Mouse (Mus musculus) kidney, postnatal 0 days (tissue): ENCODE measurements around the gene Olfr66. TPM values are rescaled to one million over a fixed set of nuclear protein-coding genes. Genes with fewer than 3 reads are reported as not detected.

Experiments
- ATAC-seq: fragments of 200-750 bp; cut with Nextera tagmentation; replicated peaks from 2 replicates; pipeline ENCODE4 v1.8.0; 2017; ENCODE audit warnings: low read depth, moderate number of reproducible peaks, moderate TSS enrichment, moderate library complexity; ENCODE audit not compliant: low FRiP score
- DNase-seq: peaks from one replicate; pipeline ENCODE4 v3.0.0-alpha.2; 2016; ENCODE audit warnings: low spot score
- H3K27ac ChIP-seq: fragments of 300-500 bp; sonication (generic); 2 replicates; pipeline ENCODE4 v1.5.1; 2014; ENCODE audit warnings: mild to moderate bottlenecking
- H3K27me3 ChIP-seq: fragments of 300-500 bp; sonication (generic); 2 replicates; pipeline ENCODE4 v1.6.1; 2014; ENCODE audit warnings: low read length, mixed read lengths; ENCODE audit not compliant: insufficient read depth
- H3K36me3 ChIP-seq: fragments of 300-500 bp; sonication (generic); 2 replicates; pipeline ENCODE4 v1.6.1; 2014; ENCODE audit warnings: low read length, mixed read lengths; ENCODE audit not compliant: insufficient read depth
- H3K4me1 ChIP-seq: fragments of 300-500 bp; sonication (generic); replicated peaks from 2 replicates; pipeline ENCODE4 v1.6.1; 2014; ENCODE audit warnings: antibody characterized with exemption, low read length, mixed read lengths; ENCODE audit not compliant: insufficient read depth
- H3K4me2 ChIP-seq: fragments of 300-500 bp; sonication (generic); 2 replicates; pipeline ENCODE4 v1.6.1; 2014; ENCODE audit warnings: mild to moderate bottlenecking, low read length, moderate library complexity, mixed read lengths
- H3K4me3 ChIP-seq: fragments of 300-500 bp; sonication (generic); replicated peaks from 2 replicates; pipeline ENCODE4 v1.5.1; 2014; ENCODE audit warnings: low read depth, low read length
- H3K9ac ChIP-seq: fragments of 300-500 bp; sonication (generic); 2 replicates; pipeline ENCODE4 v1.6.1; 2014; ENCODE audit warnings: low read depth, low read length
- H3K9me3 ChIP-seq: fragments of 300-500 bp; sonication (generic); replicated peaks from 2 replicates; pipeline ENCODE4 v1.6.1; 2016; ENCODE audit warnings: low read length, inconsistent platforms, mixed read lengths
- CTCF ChIP-seq: IDR thresholded peaks from 2 replicates; pipeline ENCODE4 v1.5.1; 2016; ENCODE audit warnings: antibody characterized with exemption, low read depth, mild to moderate bottlenecking, moderate library complexity
- WGBS: fragments of 180-500 bp; shearing (Covaris S2); extraction: QIAGEN DNeasy Blood & Tissue Kit; methylation state at CpG from one replicate; pipeline ENCODE4 v1.1.7; 2014; 5-methylcytosine and 5-hydroxymethylcytosine counted together
- polyA plus RNA-seq: library from polyadenylated mRNA; unstranded; fragments of >200 nt; fragmentation: Nextera tagmentation; extraction: Ambion mirVana; gene quantifications from 2 replicates; pipeline ENCODE4 v1.2.1, GENCODE M21; 2015

Gene Olfr66
- not detected in 2 replicates for polyA plus RNA-seq

DNA sequence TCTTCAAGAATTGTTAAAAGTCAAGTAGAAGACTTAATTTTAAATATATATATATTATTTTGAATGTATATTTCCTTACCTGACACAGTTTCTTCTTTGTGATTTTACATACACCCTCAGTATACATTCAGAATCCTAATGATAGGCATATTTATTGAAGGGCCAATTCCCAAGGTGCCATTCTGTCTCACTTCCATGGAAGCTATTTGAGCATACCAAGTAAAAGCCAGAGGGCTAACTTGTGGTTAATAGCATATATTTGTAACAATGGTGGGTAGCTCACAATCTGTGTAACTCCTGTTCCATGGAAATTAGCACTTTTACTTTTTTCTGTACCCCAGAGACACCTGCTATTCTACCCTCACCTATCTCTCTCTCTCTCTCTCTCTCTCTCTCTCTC is at the start of gene Olfr66:
Olfr66 (minus strand) TSS at position 101 of the 400 bp plus-strand sequence.
- DNase-seq (no peak), ATAC-seq (no peak)
- no peaks in the 10 kb centered on the region for H3K27me3 ChIP-seq
- H3K4me2 ChIP-seq: no peak within 1 kb of the TSS
- H3K27ac ChIP-seq: no peak within 1 kb of the TSS
- no peaks in the 10 kb centered on the region for H3K4me1 ChIP-seq
- TF ChIP-seq CTCF: no peak
- no peak within 1 kb of the TSS for H3K4me3 ChIP-seq
- no peaks in the 10 kb centered on the region for H3K9me3 ChIP-seq
- no peaks in the 10 kb centered on the region for H3K36me3 ChIP-seq
- no peak within 1 kb of the TSS for H3K9ac ChIP-seq

GRCm38 (mm10) chr7:103934264-103934663 is 48.2 kb upstream of the Olfr66 start, which contains the start of gene Olfr632:
Olfr632 (plus strand) TSS chr7:103934347.
- DNase-seq: no peak

GRCm38 (mm10) chr7:103928525-103928924 is 42.5 kb upstream of the Olfr66 start, which contains the start of gene Olfr631:
Olfr631 (plus strand) TSS chr7:103928825.
- H3K36me3 ChIP-seq: no peaks in the 10 kb centered on the region
- no peaks in the 10 kb centered on the region for H3K4me1 ChIP-seq
- no peak within 1 kb of the TSS for H3K9ac ChIP-seq
- H3K4me2 ChIP-seq: no peak within 1 kb of the TSS
- H3K27me3 ChIP-seq: no peaks in the 10 kb centered on the region
- no peaks in the 10 kb centered on the region for H3K9me3 ChIP-seq
- no peak within 1 kb of the TSS for H3K27ac ChIP-seq
- ATAC-seq: no peak
- H3K4me3 ChIP-seq: no peak within 1 kb of the TSS
- no peak for TF ChIP-seq CTCF
- DNase-seq: no peak

More at GRCm38 (mm10) chr7:103934264-103934663, 48.2 kb upstream of the Olfr66 start, which contains the start of gene Olfr632:
- H3K27me3 ChIP-seq: no peaks in the 10 kb centered on the region
- no peak within 1 kb of the TSS for H3K4me2 ChIP-seq
- no peaks in the 10 kb centered on the region for H3K4me1 ChIP-seq
- H3K9me3 ChIP-seq: no peaks in the 10 kb centered on the region
- no peak within 1 kb of the TSS for H3K4me3 ChIP-seq
- TF ChIP-seq CTCF: no peak
- no peak for ATAC-seq
- WGBS: 75% methylated on average over 2 of the region's 2 CpGs
- no peak within 1 kb of the TSS for H3K9ac ChIP-seq
- no peaks in the 10 kb centered on the region for H3K36me3 ChIP-seq
- H3K27ac ChIP-seq: no peak within 1 kb of the TSS

GRCm38 (mm10) chr7:103915338-103915737 is 29.3 kb upstream of the Olfr66 start:
- DNase-seq (no peak), ATAC-seq (no peak)
- TF ChIP-seq CTCF: no peak

DNA sequence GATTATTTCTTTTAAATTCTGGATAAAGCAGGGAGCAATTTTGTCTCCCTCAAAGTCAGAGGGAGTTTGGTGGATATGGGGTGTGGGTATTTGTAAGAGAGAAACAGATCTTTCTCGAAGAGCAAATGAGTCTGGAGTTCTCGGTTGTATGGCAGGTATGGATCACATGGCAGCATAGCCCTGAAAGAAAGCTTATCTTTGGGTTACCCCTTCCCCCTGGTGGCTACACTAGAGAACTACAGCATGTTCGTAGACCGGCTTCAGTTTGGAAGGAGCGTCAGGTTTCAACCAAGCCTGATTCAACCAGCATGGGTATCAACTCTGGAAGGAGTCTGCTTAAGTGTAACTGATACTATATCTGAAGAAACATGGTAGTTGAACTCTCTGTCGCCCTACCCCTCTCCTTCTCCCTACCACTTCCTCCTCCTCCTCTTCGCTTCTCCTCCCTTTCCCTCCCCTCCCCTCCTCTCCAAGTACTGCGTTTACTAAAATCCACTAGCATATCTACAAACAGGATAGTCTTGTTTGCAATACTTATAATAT is 27.0 kb upstream of the Olfr66 start:
- 41% methylated on average over 8 of the region's 8 CpGs for WGBS
- Histone ChIP-seq H3K4me3 (no peak overlapping the region), H3K9me3 (no peaks in the 10 kb centered on the region), H3K9ac (no peak overlapping the region), H3K4me1 (no peaks in the 10 kb centered on the region), H3K36me3 (no peaks in the 10 kb centered on the region), H3K4me2 (no peak overlapping the region), H3K27ac (no peak overlapping the region), H3K27me3 (no peaks in the 10 kb centered on the region)
- peak; percentile 32 for DNase-seq
- ATAC-seq: 0 out of 2 replicates have a peak, but pooled peaks have one; percentile 29
- peak; percentile 58 for TF ChIP-seq CTCF

More at GRCm38 (mm10) chr7:103915338-103915737, 29.3 kb upstream of the Olfr66 start:
- no peak overlapping the region for H3K9ac ChIP-seq
- H3K27me3 ChIP-seq: no peaks in the 10 kb centered on the region
- no peak overlapping the region for H3K4me3 ChIP-seq
- no peak overlapping the region for H3K27ac ChIP-seq
- no peak overlapping the region for H3K4me2 ChIP-seq
- no peaks in the 10 kb centered on the region for H3K9me3 ChIP-seq
- H3K4me1 ChIP-seq: no peaks in the 10 kb centered on the region
- no peaks in the 10 kb centered on the region for H3K36me3 ChIP-seq

DNA sequence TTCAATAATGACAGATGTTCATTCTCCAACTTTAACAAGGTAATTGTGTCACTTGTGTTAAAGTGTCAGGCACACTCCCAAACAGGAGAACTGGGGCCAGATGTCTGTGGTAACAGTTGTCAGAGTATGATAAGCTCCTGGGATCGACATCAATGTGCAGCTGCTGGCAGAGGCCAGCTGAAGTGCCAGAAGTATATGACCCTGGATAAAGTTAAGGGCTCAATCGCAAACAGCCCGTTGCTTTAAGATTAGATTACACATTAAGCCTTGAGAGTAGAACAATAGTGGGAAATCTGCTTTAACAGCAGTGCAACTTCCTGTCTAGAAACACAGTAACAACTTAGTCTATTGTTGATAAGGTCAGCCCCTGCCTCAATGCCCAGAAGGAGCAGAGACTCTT is 24.0 kb upstream of the Olfr66 start:
- DNase-seq (peak; percentile 15), ATAC-seq (no peak)
- no peaks in the 10 kb centered on the region for H3K36me3 ChIP-seq
- no peaks in the 10 kb centered on the region for H3K9me3 ChIP-seq
- TF ChIP-seq CTCF: no peak
- H3K4me1 ChIP-seq: no peaks in the 10 kb centered on the region
- H3K27ac ChIP-seq: no peak overlapping the region
- H3K4me3 ChIP-seq: no peak overlapping the region
- H3K4me2 ChIP-seq: no peak overlapping the region
- no peaks in the 10 kb centered on the region for H3K27me3 ChIP-seq
- WGBS: 3% methylated on average over 3 of the region's 3 CpGs
- H3K9ac ChIP-seq: no peak overlapping the region

DNA sequence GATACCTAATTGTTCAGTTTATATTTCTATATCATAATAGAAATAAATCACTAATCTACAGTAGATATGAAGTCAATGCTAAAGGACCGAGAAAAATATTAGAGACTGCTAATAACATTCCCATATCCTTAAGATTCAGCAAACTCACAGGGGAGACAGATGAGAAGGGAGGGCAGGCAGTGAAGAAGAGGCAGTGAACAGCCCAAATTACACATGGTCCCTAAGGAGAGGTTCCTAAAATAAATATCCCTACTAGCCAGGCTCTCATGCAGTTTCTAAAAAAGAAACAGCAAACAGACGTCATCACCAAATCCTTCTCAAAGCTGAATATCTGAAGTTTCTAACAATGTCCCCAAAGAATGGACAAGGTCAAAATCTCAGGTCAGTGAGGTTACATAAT is 17.1 kb upstream of the Olfr66 start, which contains the start of gene Olfr65:
Olfr65 (plus strand) TSS at position 301 of the 400 bp plus-strand sequence.
- 52% methylated on average over 2 of the region's 2 CpGs for WGBS
- H3K4me1 ChIP-seq: no peaks in the 10 kb centered on the region
- no peaks in the 10 kb centered on the region for H3K27me3 ChIP-seq

More for the DNA sequence above, 17.1 kb upstream of the Olfr66 start, which contains the start of gene Olfr65:
- no peak within 1 kb of the TSS for H3K27ac ChIP-seq
- TF ChIP-seq CTCF: no peak
- H3K36me3 ChIP-seq: no peaks in the 10 kb centered on the region
- no peaks in the 10 kb centered on the region for H3K9me3 ChIP-seq
- no peak within 1 kb of the TSS for H3K9ac ChIP-seq
- H3K4me3 ChIP-seq: no peak within 1 kb of the TSS
- ATAC-seq (no peak), DNase-seq (no peak)
- no peak within 1 kb of the TSS for H3K4me2 ChIP-seq
